Mouse (Mus musculus): ENCODE measurements around the gene Lemd2. TPM values are rescaled to one million over a fixed set of nuclear protein-coding genes. Genes with fewer than 3 reads are reported as not detected.

The Lemd2 gene
- polyA plus RNA-seq, 1 experiment from 2014 or later, result 9.6 TPM

- H3K4me1 ChIP-seq (replicated peaks; ENCODE audit: control insufficient read depth, insufficient read depth), result no peaks in the 10 kb centered on the region
- no peaks in the 10 kb centered on the region for H3K36me3 ChIP-seq (ENCODE audit: control insufficient read depth, insufficient read depth, low read length)
- no peaks in the 10 kb centered on the region for H3K9me3 ChIP-seq (ENCODE audit: control insufficient read depth, low read length)
- H3K27ac ChIP-seq (replicated peaks), result no peak overlapping the region
- no peak overlapping the region for H3K4me2 ChIP-seq (replicated peaks; ENCODE audit: low read depth)
- no peaks in the 10 kb centered on the region for H3K27me3 ChIP-seq (ENCODE audit: control insufficient read depth, insufficient read depth, low read length)
- peak; percentile 69 for TF ChIP-seq CTCF (IDR thresholded peaks at IDR 0.05; ENCODE audit: low read depth)
- TF ChIP-seq EP300 (optimal IDR thresholded peaks at IDR 0.05), result no peak
- DNase-seq (ENCODE audit: low spot score), result peak; percentile 53
- no peak overlapping the region for H3K4me3 ChIP-seq (ENCODE audit: low read depth, low read length)
- WGBS, result 24% methylated on average over 3 of the region's 3 CpGs
- H3K9ac ChIP-seq (ENCODE audit: low read length), result no peak overlapping the region
- 0 out of 2 replicates have a peak, but pooled peaks have one; percentile 33 for ATAC-seq (ENCODE audit: low FRiP score, low TSS enrichment)
These were observed 22.6 kb downstream of the Lemd2 start for GRCm38 (mm10) chr17:27181666-27182065.

GRCm38 (mm10) chr17:27179681-27180280, 24.5 kb downstream of the Lemd2 start:
- no peak for TF ChIP-seq CTCF (IDR thresholded peaks at IDR 0.05; ENCODE audit: low read depth)
- TF ChIP-seq EP300 (optimal IDR thresholded peaks at IDR 0.05), result no peak
- Histone ChIP-seq H3K36me3 (ENCODE audit: control insufficient read depth, insufficient read depth, low read length) (no peaks in the 10 kb centered on the region), H3K9ac (ENCODE audit: low read length) (no peak overlapping the region), H3K27me3 (ENCODE audit: control insufficient read depth, insufficient read depth, low read length) (no peaks in the 10 kb centered on the region), H3K4me3 (ENCODE audit: low read depth, low read length) (no peak overlapping the region), H3K4me1 (replicated peaks; ENCODE audit: control insufficient read depth, insufficient read depth) (no peaks in the 10 kb centered on the region), H3K27ac (replicated peaks) (no peak overlapping the region), H3K4me2 (replicated peaks; ENCODE audit: low read depth) (no peak overlapping the region), H3K9me3 (ENCODE audit: control insufficient read depth, low read length) (no peaks in the 10 kb centered on the region)
- no peak for ATAC-seq (ENCODE audit: low FRiP score, low TSS enrichment)
- DNase-seq (ENCODE audit: low spot score), result no peak
- 67% methylated on average over 12 of the region's 12 CpGs for WGBS

DNA sequence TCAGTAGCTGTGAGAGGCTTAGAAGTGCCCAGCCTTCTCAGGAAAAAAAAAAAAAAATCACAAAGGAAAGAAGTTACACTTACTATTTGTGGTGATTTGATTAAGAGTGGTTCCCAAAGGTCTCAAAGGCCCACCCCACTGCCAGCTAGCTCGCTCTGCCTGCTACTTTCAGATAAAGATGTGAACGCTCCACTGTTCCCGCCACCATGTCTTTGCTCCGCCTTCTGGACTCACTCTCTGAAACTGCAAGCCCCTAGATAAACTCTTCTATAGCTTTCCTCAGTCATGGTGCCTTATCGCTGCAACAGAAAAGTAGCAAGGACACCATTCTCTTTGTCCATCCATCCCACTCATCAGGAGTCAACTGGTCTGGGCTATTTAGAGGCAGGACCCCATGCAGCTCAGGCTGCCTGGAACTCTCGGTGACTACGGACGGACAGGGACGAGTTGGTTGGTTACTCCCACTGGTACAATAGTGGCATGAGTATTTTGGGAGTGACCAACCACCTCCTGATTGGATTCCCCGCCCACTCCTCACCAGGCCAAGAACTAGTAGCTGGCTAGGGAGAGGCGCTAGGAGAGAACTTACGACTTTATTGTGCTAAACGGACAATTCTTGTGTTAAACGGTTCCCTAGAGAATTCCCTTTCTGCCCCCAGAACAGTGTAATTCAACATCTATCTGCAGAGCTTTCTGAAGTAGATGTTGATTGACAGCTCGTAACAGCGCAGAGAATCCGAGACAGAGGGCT, 25.7 kb downstream of the Lemd2 start:
- Histone ChIP-seq H3K27me3 (ENCODE audit: control insufficient read depth, insufficient read depth, low read length) (no peaks in the 10 kb centered on the region), H3K36me3 (ENCODE audit: control insufficient read depth, insufficient read depth, low read length) (no peaks in the 10 kb centered on the region), H3K4me2 (replicated peaks; ENCODE audit: low read depth) (no peak overlapping the region), H3K9me3 (ENCODE audit: control insufficient read depth, low read length) (no peaks in the 10 kb centered on the region), H3K9ac (ENCODE audit: low read length) (no peak overlapping the region), H3K4me3 (ENCODE audit: low read depth, low read length) (no peak overlapping the region), H3K27ac (replicated peaks) (no peak overlapping the region), H3K4me1 (replicated peaks; ENCODE audit: control insufficient read depth, insufficient read depth) (no peaks in the 10 kb centered on the region)
- DNase-seq (ENCODE audit: low spot score) (no peak), ATAC-seq (ENCODE audit: low FRiP score, low TSS enrichment) (no peak)
- TF ChIP-seq EP300 (optimal IDR thresholded peaks at IDR 0.05), result no peak
- TF ChIP-seq CTCF (IDR thresholded peaks at IDR 0.05; ENCODE audit: low read depth), result no peak
- WGBS, result 93% methylated on average over 17 of the region's 17 CpGs

DNA sequence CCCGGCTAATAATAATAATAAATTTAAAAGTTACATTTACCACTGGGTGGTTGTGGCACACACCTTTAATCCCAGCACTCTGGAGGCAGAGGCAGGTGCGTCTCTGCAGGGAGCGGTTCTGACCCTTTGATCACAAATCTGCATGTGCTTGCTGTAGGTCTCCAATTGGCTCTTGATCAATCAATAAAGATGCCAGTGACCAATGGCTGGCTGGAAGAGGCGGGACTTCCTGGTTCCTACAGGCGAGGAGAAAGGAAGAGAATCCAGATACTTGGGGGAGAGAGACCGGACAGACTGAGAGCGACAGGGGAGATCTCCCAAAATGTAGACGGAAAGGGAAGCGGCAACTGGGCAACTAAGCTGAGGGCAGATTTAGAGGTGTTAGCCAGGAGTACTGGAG, 26.2 kb downstream of the Lemd2 start:
- Histone ChIP-seq H3K9me3 (ENCODE audit: control insufficient read depth, low read length) (no peaks in the 10 kb centered on the region), H3K27ac (replicated peaks) (no peak overlapping the region), H3K4me2 (replicated peaks; ENCODE audit: low read depth) (no peak overlapping the region), H3K27me3 (ENCODE audit: control insufficient read depth, insufficient read depth, low read length) (no peaks in the 10 kb centered on the region), H3K4me3 (ENCODE audit: low read depth, low read length) (no peak overlapping the region), H3K36me3 (ENCODE audit: control insufficient read depth, insufficient read depth, low read length) (no peaks in the 10 kb centered on the region), H3K9ac (ENCODE audit: low read length) (no peak overlapping the region), H3K4me1 (replicated peaks; ENCODE audit: control insufficient read depth, insufficient read depth) (no peaks in the 10 kb centered on the region)
- no peak for DNase-seq (ENCODE audit: low spot score)
- WGBS, result 90% methylated on average over 9 of the region's 9 CpGs
- ATAC-seq (ENCODE audit: low FRiP score, low TSS enrichment), result no peak
- TF ChIP-seq EP300 (optimal IDR thresholded peaks at IDR 0.05), result no peak
- TF ChIP-seq CTCF (IDR thresholded peaks at IDR 0.05; ENCODE audit: low read depth), result no peak

DNA sequence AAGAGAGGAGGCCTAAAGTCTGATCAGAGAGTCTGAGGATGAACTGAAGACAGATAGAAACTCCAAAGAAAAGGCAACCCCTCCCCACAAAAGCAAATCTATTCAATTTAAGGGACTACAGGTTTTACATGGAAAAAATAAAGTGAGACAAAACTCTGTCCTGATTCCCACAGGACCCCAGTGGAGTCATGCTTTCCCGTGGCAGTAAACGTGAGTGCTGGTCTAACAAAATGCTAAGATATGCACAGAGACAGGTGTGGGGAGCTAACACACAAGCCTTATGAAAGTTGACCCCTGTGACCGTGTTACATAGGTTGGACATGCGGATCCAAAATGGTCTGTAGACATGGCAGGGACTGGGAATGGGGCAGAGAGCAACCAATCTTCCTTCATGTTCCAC, 27.5 kb downstream of the Lemd2 start:
- 90% methylated on average over 4 of the region's 4 CpGs for WGBS
- no peaks in the 10 kb centered on the region for H3K4me1 ChIP-seq (replicated peaks; ENCODE audit: control insufficient read depth, insufficient read depth)

DNA sequence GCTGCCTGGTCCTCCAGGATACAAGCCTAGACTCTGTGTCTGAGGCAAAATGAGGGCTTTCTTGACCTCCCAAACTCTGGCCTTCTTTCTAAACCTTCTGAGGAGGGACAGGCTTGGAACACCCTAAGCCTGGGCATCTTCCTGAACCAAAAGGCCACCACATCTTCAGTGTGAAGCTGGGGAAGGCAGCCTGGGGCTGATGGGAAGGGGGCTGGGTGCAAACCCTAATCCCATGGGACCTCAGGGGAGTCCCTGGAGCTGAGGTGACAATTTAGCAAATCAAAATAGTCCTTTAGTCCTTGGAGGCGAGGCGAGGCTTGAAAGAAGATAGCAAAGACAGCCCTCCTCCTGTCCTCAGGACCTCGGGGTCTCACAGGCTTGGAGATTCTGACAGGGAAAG, 28.0 kb downstream of the Lemd2 start:
- no peaks in the 10 kb centered on the region for H3K36me3 ChIP-seq (ENCODE audit: control insufficient read depth, insufficient read depth, low read length)
- no peak overlapping the region for H3K27ac ChIP-seq (replicated peaks)
- 78% methylated on average over 3 of the region's 3 CpGs for WGBS
- H3K9ac ChIP-seq (ENCODE audit: low read length), result no peak overlapping the region
- TF ChIP-seq CTCF (IDR thresholded peaks at IDR 0.05; ENCODE audit: low read depth), result no peak
- no peak for TF ChIP-seq EP300 (optimal IDR thresholded peaks at IDR 0.05)
- no peak for DNase-seq (ENCODE audit: low spot score)
- H3K4me3 ChIP-seq (ENCODE audit: low read depth, low read length), result no peak overlapping the region
- no peaks in the 10 kb centered on the region for H3K4me1 ChIP-seq (replicated peaks; ENCODE audit: control insufficient read depth, insufficient read depth)
- ATAC-seq (ENCODE audit: low FRiP score, low TSS enrichment), result no peak
- no peaks in the 10 kb centered on the region for H3K27me3 ChIP-seq (ENCODE audit: control insufficient read depth, insufficient read depth, low read length)
- H3K4me2 ChIP-seq (replicated peaks; ENCODE audit: low read depth), result no peak overlapping the region
- no peaks in the 10 kb centered on the region for H3K9me3 ChIP-seq (ENCODE audit: control insufficient read depth, low read length)

More for the DNA sequence above, 27.5 kb downstream of the Lemd2 start:
- H3K9ac ChIP-seq (ENCODE audit: low read length), result no peak overlapping the region
- no peaks in the 10 kb centered on the region for H3K36me3 ChIP-seq (ENCODE audit: control insufficient read depth, insufficient read depth, low read length)
- ATAC-seq (ENCODE audit: low FRiP score, low TSS enrichment), result no peak
- no peak for TF ChIP-seq EP300 (optimal IDR thresholded peaks at IDR 0.05)
- TF ChIP-seq CTCF (IDR thresholded peaks at IDR 0.05; ENCODE audit: low read depth), result no peak
- H3K27me3 ChIP-seq (ENCODE audit: control insufficient read depth, insufficient read depth, low read length), result no peaks in the 10 kb centered on the region
- no peak overlapping the region for H3K27ac ChIP-seq (replicated peaks)
- no peak overlapping the region for H3K4me3 ChIP-seq (ENCODE audit: low read depth, low read length)
- no peak overlapping the region for H3K4me2 ChIP-seq (replicated peaks; ENCODE audit: low read depth)
- DNase-seq (ENCODE audit: low spot score), result no peak
- H3K9me3 ChIP-seq (ENCODE audit: control insufficient read depth, low read length), result no peaks in the 10 kb centered on the region
